Mouse (Mus musculus) heart, adult 2 months (tissue): ENCODE data around the gene Pcsk6.

Experiments used
- CTCF ChIP-seq: fragments of 200-600 bp; IDR thresholded peaks from 2 replicates; pipeline ENCODE4 v1.8.1; 2022; ENCODE audit warnings: antibody characterized with exemption, mild to moderate bottlenecking, moderate library complexity
- POLR2A ChIP-seq: fragments of 200-500 bp; IDR thresholded peaks from 2 replicates; pipeline ENCODE4 v1.6.1; 2011; ENCODE audit warnings: mild to moderate bottlenecking, low read depth, low read length, control low read depth; ENCODE audit not compliant: insufficient read depth

GRCm38 (mm10) chr7:65820391-65820790 lies 41.1 kb upstream of the Pcsk6 start:
- no peak for TF ChIP-seq CTCF
- TF ChIP-seq POLR2A, result no peak
